Mouse (Mus musculus) erythroblast, embryonic 14.5 days (primary cell): ENCODE data around the gene Gm45213.

Source experiments
- GATA1 ChIP-seq: IDR thresholded peaks from 2 replicates; pipeline ENCODE4 v1.6.1; 2012; ENCODE audit warnings: low read length, inconsistent platforms, mixed read lengths
- TAL1 ChIP-seq: IDR thresholded peaks from 3 replicates; pipeline ENCODE4 v1.6.1; 2012; ENCODE audit warnings: low read length, inconsistent platforms, mixed read lengths

GRCm38 (mm10) chr7:66088077-66088476, 44.7 kb downstream of the Gm45213 start:
- no peak for TF ChIP-seq TAL1
- TF ChIP-seq GATA1, result no peak
